Mouse (Mus musculus): ENCODE results near the gene Hspa1b. TPM values are rescaled to one million over a fixed set of nuclear protein-coding genes. Genes with fewer than 3 reads are reported as not detected.
"Not testable (repeated sequence)": the region's sequence is repeated elsewhere in the genome, so short reads cannot be mapped to it uniquely, and the experiment has no call there.

Hspa1b gene
- total RNA-seq, 2 experiments from 2014 or later, result 1.2 to 2.0 TPM

- no peak for DNase-seq (ENCODE audit: extremely low spot score in 1 of 2, low spot score in 2 of 2)
- intact Hi-C loops (cut with DNase I), result no loop called here
Measured at GRCm38 (mm10) chr17:34994751-34995150, 35.7 kb upstream of the Hspa1b start.

DNA sequence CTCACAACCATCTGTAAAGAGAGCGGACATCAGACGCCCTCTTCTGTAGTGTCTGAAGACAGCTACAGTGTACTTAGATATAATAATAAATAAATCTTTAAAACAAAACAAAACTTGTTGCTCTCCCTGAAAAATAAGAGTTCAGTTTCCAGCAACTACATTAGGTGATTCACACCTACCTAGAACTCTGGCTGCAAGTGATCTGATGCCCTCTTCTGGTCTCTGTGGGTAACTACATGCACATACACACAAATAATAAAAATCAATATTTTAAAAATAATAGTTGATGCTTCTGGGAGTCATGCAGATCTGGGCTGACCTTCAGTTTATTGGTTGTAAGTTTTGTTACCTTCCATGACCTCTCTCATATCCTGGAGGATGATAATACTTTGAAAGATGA lies 25.2 kb upstream of the Hspa1b start:
- DNase-seq (ENCODE audit: extremely low spot score in 1 of 2, low spot score in 2 of 2), result no peak
- intact Hi-C loops (cut with DNase I), result no loop called here

DNA sequence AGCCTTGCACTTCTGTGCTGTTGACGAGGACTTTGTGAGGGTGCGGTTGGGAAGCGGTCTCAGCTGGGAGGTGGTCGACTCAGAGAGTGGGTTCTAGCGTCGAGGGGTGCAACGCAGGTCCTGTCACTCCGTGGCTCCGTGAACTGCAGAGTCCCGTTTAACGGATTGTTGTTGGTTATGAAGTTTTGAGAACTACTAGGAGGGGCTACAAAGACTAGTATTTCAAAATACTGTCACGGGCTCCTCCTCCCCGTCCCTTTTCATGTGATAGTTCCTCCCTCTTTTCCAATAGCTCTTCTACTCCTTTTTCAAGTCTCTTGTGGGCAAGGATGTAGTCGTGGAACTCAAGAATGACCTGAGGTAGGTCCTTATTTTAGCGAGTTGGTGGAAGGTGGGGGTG lies 23.3 kb upstream of the Hspa1b start:
- no peak for DNase-seq (ENCODE audit: extremely low spot score in 1 of 2, low spot score in 2 of 2)
- intact Hi-C loops (cut with DNase I), result no loop called here

- intact Hi-C loops (cut with DNase I), result no loop called here
- peak; percentile 88 to 94 for DNase-seq (ENCODE audit: extremely low spot score in 1 of 2, low spot score in 2 of 2)
Measured at GRCm38 (mm10) chr17:34981690-34982180, 22.7 kb upstream of the Hspa1b start, which contains the start of gene Lsm2. Gene Lsm2 (plus strand): TSS chr17:34981862.

DNA sequence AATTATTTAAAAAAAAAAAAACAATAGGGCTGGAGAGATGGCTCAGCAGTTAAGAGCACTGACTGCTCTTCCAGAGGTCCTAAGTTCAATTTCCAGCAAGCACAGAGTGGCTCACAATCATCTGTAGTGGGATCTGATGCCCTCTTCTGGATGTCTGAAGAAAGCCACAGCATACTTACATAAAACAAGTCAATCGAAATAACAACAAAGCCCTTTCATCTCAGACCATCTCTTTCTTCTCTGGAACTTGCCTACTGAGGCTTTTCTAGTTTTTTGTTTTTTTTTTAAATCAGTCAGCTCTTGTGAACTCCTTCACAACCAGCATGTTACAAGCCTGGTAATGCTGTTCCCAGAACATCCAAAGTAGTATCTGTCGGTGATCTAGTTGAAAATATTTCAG lies 21.6 kb upstream of the Hspa1b start:
- peak in 1 of 2 experiments; percentile 44 for DNase-seq (ENCODE audit: extremely low spot score in 1 of 2, low spot score in 2 of 2)
- intact Hi-C loops (cut with DNase I), result no loop called here

- intact Hi-C loops (cut with DNase I), result no loop called here
- DNase-seq (ENCODE audit: extremely low spot score in 1 of 2, low spot score in 2 of 2), result no peak
Measured at GRCm38 (mm10) chr17:34979631-34980030, 20.6 kb upstream of the Hspa1b start.

- DNase-seq (ENCODE audit: extremely low spot score in 1 of 2, low spot score in 2 of 2), result no peak
- intact Hi-C loops (cut with DNase I), result no loop called here
Measured at GRCm38 (mm10) chr17:34978239-34978638, 19.2 kb upstream of the Hspa1b start.

GRCm38 (mm10) chr17:34977000-34977399 lies 18.0 kb upstream of the Hspa1b start:
- intact Hi-C loops (cut with DNase I), result no loop called here
- no peak for DNase-seq (ENCODE audit: extremely low spot score in 1 of 2, low spot score in 2 of 2)

DNA sequence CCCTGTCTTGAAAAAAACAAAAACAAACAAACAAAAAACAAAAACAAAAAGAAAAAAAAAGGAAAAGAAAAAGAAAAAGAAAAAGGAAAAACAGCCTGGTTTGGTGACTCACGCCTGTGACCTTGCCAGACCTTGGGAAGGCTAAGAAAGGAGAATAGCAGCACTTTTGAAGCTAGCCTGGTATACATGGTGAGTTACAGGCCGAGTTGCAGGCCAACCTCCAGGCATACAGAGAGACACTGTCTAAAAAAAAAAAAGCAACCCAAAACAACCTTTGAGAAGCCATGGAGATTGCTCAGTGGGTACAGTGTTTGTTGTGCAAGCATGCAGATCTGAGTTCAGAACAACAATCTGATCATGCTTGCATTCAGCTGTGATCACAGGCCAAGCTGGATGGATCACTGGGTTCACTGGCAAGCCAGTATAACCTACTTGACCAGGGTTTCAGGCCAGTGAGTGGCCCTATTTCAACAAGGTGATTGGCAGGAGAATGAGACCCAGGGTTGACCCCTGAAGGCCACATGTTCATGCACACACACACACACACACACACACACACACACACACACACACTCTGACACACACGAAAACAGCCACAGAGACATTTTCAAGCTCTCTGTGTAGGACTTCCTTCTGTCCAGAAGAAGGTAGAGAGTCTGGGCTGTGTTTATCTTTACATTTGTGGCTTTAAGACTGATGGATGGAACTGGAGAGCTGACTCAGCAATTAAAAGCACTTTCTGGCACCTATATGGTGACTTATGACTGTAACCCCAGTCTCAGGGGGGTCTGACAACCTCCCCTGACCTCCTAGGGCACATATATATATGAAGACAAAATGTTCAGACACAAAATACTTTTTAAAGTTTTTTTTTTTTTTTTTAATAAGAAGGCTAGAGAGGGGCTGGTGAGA lies 16.8 kb upstream of the Hspa1b start:
- intact Hi-C loops (cut with DNase I), result no loop called here
- DNase-seq (ENCODE audit: extremely low spot score in 1 of 2, low spot score in 2 of 2), result no peak

GRCm38 (mm10) chr17:34972069-34972749 lies 13.2 kb upstream of the Hspa1b start, which contains the start of the genes Hspa1a and Hspa1l:
Gene Hspa1a (minus strand): TSS chr17:34972156.
Gene Hspa1l (plus strand): TSS chr17:34972703.
- intact Hi-C loops (cut with DNase I), result not testable (repeated sequence)
- DNase-seq (ENCODE audit: extremely low spot score in 1 of 2, low spot score in 2 of 2), result peak; percentile 69 to 82

DNA sequence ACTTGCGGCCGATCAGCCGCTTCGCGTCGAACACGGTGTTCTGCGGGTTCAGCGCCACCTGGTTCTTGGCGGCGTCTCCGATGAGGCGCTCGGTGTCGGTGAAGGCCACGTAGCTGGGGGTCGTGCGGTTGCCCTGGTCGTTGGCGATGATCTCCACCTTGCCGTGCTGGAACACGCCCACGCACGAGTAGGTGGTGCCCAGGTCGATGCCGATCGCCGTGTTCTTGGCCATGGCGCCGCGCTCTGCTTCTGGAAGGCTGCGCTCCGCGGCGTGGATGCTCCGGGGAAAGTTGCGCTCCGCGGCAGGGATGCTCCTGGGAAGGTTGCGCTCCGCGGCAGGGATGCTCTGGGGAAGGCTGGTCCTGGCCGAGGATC lies 12.6 kb upstream of the Hspa1b start:
- DNase-seq (ENCODE audit: extremely low spot score in 1 of 2, low spot score in 2 of 2); intact Hi-C loops (cut with DNase I): not testable (repeated sequence)

DNA sequence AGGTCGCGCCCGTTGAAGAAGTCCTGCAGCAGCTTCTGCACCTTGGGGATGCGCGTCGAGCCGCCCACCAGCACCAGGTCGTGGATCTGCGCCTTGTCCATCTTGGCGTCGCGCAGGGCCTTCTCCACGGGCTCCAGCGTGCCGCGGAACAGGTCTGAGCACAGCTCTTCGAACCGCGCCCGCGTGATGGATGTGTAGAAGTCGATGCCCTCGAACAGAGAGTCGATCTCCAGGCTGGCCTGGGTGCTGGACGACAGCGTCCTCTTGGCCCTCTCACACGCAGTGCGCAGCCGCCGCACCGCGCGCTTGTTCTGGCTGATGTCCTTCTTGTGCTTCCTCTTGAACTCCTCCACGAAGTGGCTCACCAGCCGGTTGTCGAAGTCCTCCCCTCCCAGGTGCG lies 11.8 kb upstream of the Hspa1b start:
- intact Hi-C loops (cut with DNase I); DNase-seq (ENCODE audit: extremely low spot score in 1 of 2, low spot score in 2 of 2): not testable (repeated sequence)

DNA sequence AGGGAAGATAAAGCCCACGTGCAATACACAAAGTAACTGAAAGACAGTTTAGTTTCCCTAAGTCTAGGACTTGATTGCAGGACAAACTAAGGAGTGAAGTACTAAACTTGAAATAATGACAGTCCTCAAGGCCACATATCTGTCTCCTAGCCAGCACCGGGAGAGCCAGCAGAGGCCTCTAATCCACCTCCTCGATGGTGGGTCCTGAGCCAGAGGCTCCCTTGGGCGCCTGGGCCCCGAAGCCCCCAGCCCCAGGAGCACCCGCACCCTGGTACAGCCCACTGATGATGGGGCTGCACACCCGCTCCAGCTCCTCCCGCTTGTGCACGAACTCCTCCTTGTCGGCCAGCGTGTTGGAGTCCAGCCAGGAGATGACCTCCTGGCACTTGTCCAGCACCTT lies 10.8 kb upstream of the Hspa1b start, which contains the start of gene Gm20481:
Gm20481 (plus strand) TSS at position 91 of the 400 bp plus-strand sequence.
- intact Hi-C loops (cut with DNase I), result not testable (repeated sequence)
- peak in 1 of 2 experiments; percentile 9 for DNase-seq (ENCODE audit: extremely low spot score in 1 of 2, low spot score in 2 of 2)

DNA sequence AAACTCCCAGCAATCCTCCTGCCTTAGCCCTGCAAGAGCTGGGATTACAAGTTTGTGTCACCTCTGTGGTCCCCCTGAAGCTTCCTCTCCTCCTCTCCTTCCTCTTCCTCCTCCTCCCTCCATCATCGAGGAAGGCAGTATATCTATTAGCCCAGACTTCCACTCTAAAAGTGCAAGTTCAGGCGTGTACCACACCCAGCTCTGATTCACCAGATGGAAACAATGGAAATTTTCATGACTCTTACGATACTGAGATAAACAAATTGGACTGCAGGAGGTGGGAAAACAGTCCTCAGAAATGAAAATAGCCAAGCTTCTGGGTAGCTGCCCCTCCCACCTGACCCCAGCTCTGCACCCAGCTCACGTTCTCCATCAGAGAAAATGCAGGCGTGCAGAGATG lies 6.6 kb upstream of the Hspa1b start:
- no peak for DNase-seq (ENCODE audit: extremely low spot score in 1 of 2, low spot score in 2 of 2)
- intact Hi-C loops (cut with DNase I), result no loop called here

DNA sequence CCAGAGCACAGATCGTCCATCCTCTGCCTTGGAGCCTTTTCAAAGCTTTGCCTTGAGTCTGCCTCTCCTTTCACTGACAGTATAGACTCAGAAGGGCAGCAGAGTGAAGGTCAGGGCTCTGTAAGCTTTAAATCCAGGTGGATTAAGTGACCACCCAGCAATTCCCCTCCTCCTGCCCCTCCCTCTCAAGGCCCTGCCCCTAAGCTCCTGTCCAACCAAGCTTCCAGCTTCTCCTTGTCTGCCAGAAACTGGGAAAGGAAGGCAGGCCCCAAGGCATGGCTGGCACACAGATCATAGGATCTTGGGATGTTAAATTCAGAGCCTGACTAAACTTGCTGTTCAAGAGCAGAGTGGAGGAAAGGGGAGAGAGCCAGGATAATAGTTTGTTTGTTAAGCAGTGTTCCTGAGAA lies 5.6 kb upstream of the Hspa1b start:
- intact Hi-C loops (cut with DNase I), result no loop called here
- no peak for DNase-seq (ENCODE audit: extremely low spot score in 1 of 2, low spot score in 2 of 2)

DNA sequence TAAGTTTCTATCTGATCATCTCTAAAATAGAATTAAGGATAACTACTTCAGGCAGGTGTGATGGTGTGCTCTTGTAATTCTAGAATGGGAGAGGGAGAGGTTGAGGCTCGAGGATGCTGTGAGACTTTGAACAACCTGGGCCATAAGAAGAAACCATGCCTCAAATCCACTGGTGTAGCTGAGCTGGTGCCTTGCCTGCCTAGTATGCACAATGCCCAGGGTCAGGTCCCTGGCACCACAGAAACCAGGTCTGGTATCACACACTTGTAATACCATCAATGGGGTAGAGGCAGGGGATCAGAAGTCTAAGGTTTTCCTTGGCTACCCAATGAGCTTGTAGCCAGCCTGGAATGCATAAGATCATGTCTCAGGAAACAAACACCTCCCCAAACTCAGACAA lies 3.8 kb upstream of the Hspa1b start:
- intact Hi-C loops (cut with DNase I), result no loop called here

GRCm38 (mm10) chr17:34962125-34962524 lies 3.1 kb upstream of the Hspa1b start:
- intact Hi-C loops (cut with DNase I), result no loop called here
- no peak for DNase-seq (ENCODE audit: extremely low spot score in 1 of 2, low spot score in 2 of 2)

More for the DNA sequence above, 3.8 kb upstream of the Hspa1b start:
- DNase-seq (ENCODE audit: extremely low spot score in 1 of 2, low spot score in 2 of 2), result no peak

DNA sequence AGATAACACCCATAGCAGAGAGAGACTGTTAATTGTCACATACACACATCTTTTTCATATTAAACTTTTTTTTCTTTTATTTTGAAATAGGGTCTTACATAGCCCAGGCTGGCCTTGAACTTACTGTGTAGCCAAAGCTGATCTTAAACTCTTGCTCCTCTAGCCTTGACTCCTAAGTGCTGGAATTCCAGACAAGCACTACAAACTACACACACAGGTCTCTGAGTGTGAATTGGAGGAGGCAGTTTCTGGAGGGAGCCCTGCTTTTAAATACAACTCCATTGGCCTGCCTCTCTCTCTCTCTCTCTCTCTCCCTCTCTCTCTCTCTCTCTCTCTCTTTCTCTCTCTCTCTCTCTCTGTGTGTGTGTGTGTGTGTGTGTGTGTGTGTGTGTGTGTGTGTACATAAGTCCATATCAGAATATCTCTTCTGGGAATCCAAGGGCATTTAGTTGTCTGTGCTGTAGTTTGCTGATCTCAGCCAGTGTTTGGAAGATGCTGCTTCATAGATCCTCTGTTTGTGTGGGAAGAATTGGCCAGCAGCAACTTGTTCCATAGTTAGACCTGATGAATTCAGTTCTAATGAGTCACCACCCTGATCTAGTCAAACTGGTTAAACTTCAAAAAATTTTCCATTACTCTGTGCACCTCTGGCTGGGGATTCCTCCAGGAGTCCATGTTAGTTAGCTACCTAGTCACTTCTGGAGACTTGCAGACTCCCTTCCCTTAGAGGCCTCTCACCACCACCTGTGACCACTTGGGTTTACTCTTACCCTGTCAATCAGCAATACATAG lies 1.9 kb upstream of the Hspa1b start:
- intact Hi-C loops (cut with DNase I), result no loop called here
- DNase-seq (ENCODE audit: extremely low spot score in 1 of 2, low spot score in 2 of 2), result no peak

All from left cerebral cortex, postnatal 10 days (tissue).